Mouse (Mus musculus) megakaryocyte, adult 5-6 weeks (primary cell): ENCODE data around the gene Sept10. TPM values are rescaled to one million over a fixed set of nuclear protein-coding genes. Genes with fewer than 3 reads are reported as not detected.
A peak's percentile ranks its signal among the peaks of the same experiment; 100 is the strongest.

ENCODE experiments used
- ATAC-seq: 2 replicates; pipeline ENCODE4 v1.8.0; 2016; ENCODE audit warnings: mild to moderate bottlenecking, inconsistent platforms; ENCODE audit not compliant: poor library complexity, severe bottlenecking
- total RNA-seq, 2 experiments: library from RNA; stranded (forward) in 1 of 2; stranded (reverse) in 1 of 2; fragments of 153-499, 151-499 nt in 1 of 2; fragments of 221-1000, 200-1000 nt in 1 of 2; gene quantifications; 2 replicates each; pipeline versions ENCODE4 v1.2.3 to v1.2.4; 2015 to 2017

Sept10 gene
- total RNA-seq (2015): 17.6 and 19.8 TPM in 2 replicates
- 44.5 and 54.9 TPM in 2 replicates for total RNA-seq (2017)

- ATAC-seq: peak; percentile 91
Observed at GRCm38 (mm10) chr10:59221473-59222270, at the start of gene Sept10, which contains the start of gene Sowahc. Gene Sept10 (minus strand): TSS chr10:59221847. Gene Sowahc (plus strand): TSS chr10:59221953.

DNA sequence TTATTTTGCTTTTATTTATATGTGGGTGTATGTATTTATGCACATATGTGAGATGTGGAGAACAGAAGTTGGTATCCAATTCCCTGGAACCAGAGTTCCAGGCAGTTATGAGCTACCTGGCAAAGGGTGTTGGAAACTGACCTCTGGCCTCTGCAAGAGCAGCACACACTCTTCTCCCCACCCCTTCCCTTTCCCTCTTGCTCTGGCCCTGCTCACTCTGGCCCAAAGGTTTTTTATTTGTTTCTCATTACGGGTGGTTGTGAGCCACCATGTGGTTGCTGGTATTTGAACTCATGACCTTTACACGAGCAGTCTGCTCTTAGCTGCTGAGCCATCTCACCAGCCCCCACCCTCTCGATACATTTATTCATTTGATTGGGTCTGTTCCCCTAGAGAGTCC, 47.1 kb upstream of the Sept10 start:
- no peak for ATAC-seq

DNA sequence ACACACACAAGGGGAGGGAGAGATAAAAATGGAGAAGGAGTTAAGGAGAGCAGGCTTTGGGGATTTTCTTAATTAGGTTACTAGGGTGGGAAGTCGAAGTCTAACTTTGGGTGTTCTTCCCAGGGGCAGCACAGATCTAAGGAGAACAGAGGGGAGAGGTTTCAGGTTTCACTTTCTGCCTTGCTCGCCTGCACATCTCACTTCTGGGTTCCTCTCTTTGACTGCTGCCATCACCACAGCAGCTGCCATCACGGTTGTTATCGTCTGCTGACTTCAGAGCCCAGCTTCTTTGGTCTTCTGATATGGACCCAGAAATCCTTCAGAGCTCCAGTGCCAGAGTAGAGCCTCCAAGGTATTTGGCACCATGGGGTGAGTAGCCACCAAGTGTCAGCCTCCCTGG, 46.5 kb upstream of the Sept10 start:
- ATAC-seq: peak; percentile 36

GRCm38 (mm10) chr10:59267275-59267674, 45.6 kb upstream of the Sept10 start:
- no peak for ATAC-seq

DNA sequence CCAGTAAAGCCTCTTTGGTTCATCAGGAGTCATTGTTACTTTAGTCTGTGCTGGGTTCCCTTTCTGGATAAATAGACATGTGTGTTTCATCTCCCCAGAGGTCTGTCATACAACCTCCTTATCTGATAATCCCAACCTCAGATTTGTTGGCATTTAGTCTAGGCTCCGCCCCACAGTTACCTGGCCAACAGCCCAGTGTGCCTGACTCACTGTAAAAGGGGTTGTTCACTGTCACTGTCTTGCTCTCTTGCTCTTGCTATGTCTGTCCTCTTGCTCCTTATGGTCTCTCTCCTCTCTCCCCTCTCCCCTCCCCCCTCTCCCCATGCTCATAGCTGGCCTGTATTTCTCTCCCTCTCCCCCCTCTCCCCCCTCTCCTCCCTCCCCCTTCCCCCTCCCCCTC, 44.5 kb upstream of the Sept10 start:
- ATAC-seq: no peak

DNA sequence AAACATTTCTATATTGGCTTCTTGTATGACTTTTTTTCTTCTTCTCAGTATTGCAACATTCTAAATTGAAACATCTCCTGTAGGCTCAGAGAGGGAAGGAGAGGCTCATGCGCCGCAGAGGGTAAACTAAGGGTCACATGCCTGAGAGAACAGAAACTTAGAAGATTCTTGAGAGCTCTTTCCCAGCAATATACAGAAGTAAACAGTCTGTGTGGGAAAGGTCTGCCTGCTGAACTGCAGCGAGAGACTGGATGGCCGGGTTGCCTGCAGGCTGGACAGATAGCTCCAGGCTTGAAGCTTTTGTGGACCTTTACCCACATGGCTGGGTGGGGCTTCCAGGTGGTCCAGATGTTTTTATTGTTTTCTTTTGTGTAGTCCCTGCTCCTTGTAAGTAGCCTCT, 44.0 kb upstream of the Sept10 start:
- ATAC-seq: peak; percentile 74

DNA sequence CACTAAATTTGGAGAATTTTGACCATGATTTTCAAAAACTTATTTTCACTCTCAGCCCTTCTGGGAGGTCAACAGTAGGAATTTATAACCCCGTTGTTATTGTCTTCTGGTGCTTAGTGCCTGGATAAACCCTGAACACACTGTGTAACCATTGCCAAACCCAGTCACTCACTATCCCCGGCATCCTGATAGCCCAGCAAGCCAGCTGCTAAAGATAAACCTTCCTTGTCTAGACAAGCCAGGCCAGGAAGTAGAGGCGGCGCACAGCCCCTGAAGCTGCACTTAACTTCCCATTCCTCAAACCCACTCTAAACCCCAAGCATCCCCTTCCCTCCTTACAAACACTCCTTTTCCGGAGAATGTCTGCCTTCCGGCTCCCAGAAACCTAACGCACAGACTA, 43.4 kb upstream of the Sept10 start:
- peak; percentile 41 for ATAC-seq

GRCm38 (mm10) chr10:59262979-59263378, 41.3 kb upstream of the Sept10 start:
- peak; percentile 67 for ATAC-seq

DNA sequence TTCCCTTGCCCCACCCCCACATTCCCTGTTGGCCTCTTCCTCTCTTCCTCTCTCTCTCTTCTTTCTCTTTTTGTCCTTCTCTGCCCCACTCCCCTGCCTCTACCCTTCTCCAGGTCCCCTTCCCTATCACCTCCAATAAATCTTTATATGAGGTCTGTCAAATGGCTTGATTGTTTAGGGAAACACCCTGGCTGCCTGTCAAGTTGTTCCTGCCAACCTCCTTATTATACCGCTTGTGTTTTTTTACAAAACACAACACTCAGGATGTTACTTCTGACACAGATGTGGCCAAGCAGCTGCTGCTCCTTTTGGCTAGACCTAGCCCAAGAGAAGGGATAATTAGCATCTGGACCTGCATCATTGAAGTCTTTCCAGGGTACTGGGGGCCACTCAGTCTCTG, 40.4 kb upstream of the Sept10 start:
- ATAC-seq: no peak

- no peak for ATAC-seq
Observed at GRCm38 (mm10) chr10:59261603-59262002, 40.0 kb upstream of the Sept10 start.

GRCm38 (mm10) chr10:59259572-59259971, 37.9 kb upstream of the Sept10 start:
- no peak for ATAC-seq

DNA sequence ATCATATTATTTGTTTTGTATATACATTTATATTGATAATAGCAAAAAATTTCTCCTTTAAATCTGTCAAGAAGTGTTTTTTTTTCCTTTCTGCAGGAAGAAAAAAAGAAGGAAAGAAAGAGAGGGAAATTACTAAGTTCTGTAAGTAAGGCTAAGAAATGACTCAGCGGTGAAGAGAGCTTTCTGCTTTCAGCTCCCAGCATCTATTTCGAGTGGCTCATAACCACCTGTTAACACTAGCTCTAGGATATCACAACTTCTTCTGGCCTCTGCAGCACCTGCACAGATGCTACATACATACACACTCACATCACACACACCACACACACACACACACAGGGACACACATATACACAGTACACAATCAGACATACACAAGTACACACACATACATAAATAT, 34.9 kb upstream of the Sept10 start:
- ATAC-seq: no peak

- peak; percentile 24; the same call in 1 of the 2 replicates for ATAC-seq
Observed at GRCm38 (mm10) chr10:59253541-59254079, 32.0 kb upstream of the Sept10 start.

DNA sequence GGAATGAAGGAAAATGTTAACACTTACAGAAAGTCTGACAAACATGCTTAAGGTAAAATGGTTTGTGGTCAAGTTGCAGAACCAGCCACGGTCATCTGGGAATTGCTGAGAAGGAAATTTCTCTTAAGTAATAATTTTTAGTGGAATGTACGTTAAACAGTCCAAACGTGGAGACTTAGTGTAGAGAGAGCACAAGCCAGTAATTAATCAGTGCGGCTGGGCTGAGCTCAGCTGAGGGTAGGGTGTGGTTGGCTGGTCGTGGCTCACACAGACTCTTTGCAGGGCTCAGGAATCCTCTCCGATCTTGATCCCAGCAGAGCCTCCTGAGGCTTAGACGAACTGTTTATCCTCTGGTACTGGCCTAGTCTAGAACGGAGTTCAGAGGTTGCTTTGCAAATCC, 30.7 kb upstream of the Sept10 start:
- no peak for ATAC-seq

- no peak for ATAC-seq
Observed at GRCm38 (mm10) chr10:59251980-59252379, 30.3 kb upstream of the Sept10 start.

GRCm38 (mm10) chr10:59250679-59251078, 29.0 kb upstream of the Sept10 start:
- no peak for ATAC-seq

DNA sequence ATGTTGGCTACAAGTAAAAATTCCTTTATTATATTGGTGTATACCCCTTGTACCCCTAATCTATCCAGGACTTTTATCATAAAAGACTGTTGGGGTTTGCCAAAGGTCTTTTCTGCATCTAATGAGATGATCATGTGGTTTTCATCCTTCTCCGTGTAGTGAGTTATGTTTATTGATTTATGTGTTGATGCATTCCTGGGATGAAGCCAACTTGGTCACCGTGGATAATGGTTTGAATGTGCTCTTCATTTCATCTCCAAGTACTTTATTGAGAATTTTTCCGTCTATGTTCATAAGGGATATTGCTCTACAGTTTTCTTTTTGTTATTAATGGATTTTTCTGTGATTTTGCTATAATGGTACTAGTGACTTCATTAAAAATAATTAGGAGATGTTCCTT, 27.9 kb upstream of the Sept10 start:
- ATAC-seq: no peak

GRCm38 (mm10) chr10:59241141-59241541, 19.5 kb upstream of the Sept10 start:
- ATAC-seq: 0 out of 2 replicates have a peak, but pooled peaks have one; percentile 37

DNA sequence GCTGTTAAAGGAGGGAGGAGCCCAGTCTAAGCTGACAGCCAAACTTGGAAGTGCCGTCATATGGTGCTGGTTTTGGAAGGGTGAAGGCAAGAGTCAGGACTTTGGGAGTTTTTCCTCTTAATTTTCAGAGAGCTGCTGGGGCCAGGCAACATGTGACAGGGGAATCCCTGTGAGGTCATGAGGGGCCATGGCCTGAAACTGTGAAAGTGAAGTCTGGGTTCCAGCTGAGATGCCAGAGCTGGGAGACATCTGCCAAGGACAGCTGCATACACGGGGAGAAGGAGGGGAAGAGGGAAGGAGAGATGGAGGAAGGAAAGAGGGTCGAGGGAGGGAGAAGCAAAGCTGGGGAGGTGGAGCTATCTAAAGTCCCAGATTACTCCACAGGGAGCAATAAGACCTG, 16.1 kb upstream of the Sept10 start:
- ATAC-seq: no peak

GRCm38 (mm10) chr10:59236486-59236885, 14.8 kb upstream of the Sept10 start:
- peak; percentile 91 for ATAC-seq

DNA sequence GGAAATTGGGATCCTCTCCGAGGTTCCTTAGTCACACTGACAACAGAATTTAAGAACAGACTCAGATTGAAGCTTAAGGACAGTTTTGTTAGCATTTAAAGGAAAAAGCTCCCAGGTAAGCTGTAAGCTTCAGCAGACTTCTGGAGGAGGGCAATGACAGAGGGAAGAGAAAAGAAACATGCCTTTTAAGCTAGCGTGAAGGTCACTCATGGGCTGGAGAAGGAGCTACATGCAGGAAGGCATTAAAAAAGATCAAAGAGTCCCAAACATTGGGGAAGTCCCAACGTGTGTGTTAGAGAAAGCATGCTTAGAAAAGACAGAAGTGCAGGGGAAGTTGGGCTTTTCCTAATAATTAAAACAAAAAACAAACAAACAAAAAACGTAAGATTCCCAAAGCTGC, 14.2 kb upstream of the Sept10 start:
- peak; percentile 43; the same call in 1 of the 2 replicates for ATAC-seq

DNA sequence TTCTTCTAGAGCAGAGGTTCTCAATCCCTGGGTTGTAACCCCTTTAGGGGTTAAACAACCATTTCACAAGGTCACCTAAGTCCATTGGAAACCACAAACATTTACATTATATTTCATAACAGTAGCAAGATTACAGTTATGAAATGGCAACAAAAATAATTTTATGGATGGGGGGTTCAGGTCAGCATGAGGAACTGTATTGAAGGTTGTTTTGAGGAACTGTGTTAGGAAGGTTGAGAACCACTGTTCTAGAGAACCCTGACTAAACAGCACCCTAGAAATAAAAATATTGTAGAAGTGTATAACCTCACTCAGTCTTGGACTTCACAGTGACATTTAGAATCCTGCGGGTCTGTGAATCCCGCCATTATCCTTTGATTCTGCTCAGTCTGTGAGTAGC, 13.6 kb upstream of the Sept10 start:
- peak; percentile 35; the same call in 1 of the 2 replicates for ATAC-seq
